Mouse (Mus musculus) cerebellum, adult 2 months (tissue): Measurements from ENCODE around the gene Erp27.

Source experiments
- CTCF ChIP-seq: fragments of 200-500 bp; IDR thresholded peaks from 2 replicates; pipeline ENCODE4 v1.5.1; 2011; ENCODE audit warnings: low read depth, mild to moderate bottlenecking, control low read depth, low read length, moderate library complexity, borderline replicate concordance; ENCODE audit not compliant: insufficient read depth
- POLR2A ChIP-seq: fragments of 200-500 bp; IDR thresholded peaks from 2 replicates; pipeline ENCODE4 v1.6.1; 2011; ENCODE audit warnings: low read length, control low read depth, borderline replicate concordance; ENCODE audit not compliant: insufficient read depth

DNA sequence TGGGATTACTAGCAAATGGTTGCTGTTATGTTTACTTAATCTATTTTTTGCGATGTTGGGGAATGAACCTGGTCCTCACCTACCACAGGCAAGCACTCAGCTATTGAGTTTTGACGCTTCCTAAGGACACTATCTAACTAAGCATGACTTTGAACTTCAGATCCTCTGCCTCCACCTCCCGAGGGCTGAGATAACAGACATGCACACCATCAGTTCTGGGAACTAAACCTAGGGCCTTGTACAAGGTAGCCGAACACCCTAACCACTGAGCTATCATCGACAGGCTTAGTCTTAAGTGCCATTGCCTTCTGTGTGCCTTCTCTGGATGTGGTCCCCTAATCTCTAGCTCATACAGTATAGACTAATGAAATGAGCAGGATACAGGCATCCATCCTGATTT is 56.6 kb downstream of the Erp27 start:
- TF ChIP-seq POLR2A: no peak
- no peak for TF ChIP-seq CTCF
